Mouse (Mus musculus) lung, postnatal 4 days (tissue): ENCODE data around the gene Zfp113.
A peak's percentile ranks its signal among the peaks of the same experiment; 100 is the strongest.

ENCODE experiments used
- DNase-seq, 2 experiments: peaks; one replicate each; pipeline ENCODE4 v3.0.0; 2021

Gene Zfp113

DNA sequence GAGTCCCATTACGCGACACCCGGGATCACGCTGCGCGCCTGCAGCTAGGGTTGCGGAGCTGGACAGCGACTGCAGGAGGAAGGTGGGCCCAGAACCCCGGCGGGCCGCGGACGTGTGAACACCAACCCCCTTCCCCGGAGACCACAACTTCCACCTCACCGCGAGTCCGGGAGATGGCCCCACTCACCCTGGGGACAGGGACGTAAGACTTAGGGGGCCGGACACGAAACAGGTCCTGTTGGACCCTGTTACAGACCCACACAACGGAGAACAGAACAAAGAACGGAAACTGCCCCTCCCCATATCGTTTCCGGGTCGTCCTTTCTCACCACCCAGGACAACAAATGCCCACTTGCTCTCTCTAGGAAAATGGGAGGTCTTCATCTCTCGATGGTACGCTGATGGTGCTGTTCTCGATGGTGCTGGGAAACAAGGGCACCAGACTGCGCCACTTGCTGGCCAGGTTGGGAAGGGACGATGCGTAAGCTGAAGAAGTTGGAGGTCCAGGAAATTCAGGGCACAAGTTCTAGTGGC is at the start of gene Zfp113:
Gene Zfp113 (minus strand): TSS at position 302 of the 534 bp plus-strand sequence.
- peak; percentile 90 to 92 for DNase-seq

DNA sequence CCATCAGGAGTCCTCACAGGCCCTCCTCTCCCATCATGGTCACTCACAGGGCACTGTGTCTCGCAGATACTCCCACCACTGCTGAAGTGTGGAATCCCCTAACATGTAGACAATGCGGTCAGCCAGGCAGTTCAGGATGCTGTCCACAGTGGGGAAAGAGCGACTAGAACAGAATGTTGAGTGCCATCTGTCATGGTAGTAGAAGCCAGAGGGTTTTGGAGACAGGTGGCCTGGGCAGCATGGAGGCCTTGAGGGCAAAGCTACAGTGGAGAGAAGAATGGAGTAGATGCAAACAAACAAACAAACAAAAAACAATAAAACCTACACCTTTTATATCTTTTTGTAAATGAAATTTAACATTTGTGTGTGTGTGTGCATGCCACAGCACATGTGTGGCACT is 46.5 kb upstream of the Zfp113 start:
- DNase-seq = no peak

DNA sequence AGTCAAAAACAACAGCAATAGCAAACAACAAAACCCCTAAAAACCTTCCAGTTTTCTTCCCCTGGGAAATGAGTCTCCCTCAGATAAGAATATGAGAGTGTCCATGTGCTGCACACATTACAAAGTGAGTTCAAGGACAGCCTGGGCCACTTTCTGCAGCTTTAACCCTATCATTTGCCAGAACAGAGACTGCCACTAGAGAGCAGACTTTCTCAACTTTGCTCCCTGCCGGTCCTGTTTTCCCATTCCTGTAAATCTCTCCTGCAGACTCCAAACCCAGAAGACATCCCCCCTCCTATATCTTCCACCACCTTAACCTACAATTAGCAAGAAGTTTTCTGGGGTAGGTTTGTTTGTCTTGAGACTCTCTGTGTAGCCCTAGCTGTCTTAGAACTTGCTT is 44.0 kb upstream of the Zfp113 start:
- DNase-seq = no peak

- DNase-seq = no peak
Measured at GRCm38 (mm10) chr5:138195463-138195862, 39.9 kb upstream of the Zfp113 start.

GRCm38 (mm10) chr5:138194755-138195345 is 39.3 kb upstream of the Zfp113 start:
- peak; percentile 43 to 44 for DNase-seq

DNA sequence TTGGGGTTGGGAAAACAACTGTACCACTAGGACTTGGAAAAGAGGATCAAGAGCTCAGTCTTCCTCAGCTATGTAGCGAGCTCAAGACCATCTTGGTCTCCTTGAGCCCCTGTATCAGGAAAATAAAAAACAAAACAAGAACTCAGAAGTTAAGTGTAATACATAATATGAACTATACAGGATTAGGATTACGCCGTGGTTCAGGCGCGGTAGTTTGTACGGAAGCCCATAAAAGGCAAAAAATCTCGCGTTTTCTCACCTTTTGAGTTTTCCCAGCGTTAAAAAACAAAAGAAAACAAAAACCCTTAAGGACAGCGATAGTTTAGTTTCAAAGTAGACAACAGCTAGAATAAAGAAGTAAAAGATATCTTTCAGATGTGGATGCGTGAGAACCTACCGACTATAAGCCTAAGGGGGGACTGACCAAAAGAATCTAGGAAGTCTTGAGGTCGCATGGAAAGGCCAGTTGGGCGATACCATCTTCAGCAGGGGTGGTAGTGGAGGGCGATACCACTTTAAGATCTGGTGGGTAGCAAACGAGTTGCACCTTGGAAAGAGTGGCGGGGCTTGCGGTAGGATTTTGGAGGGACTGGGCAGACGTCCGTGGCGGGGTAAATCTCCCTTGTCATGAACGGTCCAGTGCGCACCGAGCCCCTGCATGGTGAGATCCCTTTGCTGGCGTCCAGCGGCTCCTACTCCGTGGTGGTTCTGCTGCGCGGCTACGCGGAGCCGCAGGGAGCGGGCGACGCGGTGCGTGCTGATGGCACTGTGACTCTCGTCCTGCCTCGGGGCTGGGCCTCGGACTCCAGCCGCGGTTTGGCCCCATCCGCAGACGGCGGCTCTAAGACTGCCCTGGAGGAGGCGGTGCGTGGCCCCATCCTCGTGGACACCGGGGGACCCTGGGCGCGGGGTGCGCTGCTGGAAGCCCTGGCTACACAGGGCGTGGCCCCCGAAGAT is 38.5 kb upstream of the Zfp113 start, which contains the start of gene Mblac1:
Gene Mblac1 (plus strand): TSS at position 544 of the 957 bp plus-strand sequence.
- peak; percentile 87 to 89 for DNase-seq

DNA sequence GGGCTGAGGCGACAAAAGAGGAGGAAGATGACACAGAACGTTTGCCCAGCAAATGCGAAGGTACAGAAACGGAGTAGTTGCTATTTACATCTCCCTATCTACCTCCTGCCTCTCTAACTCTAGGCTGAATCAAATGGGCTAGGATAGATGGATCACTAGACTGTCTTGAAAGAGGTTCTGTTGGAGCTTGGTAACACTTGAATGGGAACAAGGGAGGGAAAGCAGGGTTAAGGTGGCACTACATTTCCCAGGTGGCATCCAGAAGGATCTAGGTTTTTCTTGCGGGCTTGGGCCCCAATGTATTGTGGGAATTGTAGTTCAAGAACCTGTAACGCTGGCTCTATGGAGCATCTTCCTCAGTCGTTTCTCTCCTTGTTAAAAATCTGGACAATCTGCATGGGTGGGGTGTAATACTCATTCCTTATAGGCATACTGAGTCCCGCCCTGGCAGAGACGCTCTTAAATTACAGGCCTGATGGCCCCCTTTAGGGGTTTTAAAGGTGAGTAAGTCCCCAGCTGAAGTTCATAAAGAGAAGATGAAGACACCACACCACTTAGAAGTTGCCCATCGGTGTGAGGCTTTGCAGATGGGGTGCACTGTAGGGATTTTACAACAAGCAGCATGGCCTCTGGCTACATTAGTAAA is 32.2 kb upstream of the Zfp113 start:
- DNase-seq = peak; percentile 54 to 75

- peak; percentile 88 to 89 for DNase-seq
Measured at GRCm38 (mm10) chr5:138186950-138187638, 31.6 kb upstream of the Zfp113 start, which contains the start of the genes Taf6 and Cnpy4. Gene Taf6, minus strand, starts transcription at chr5:138187451. Gene Cnpy4, plus strand, starts transcription at chr5:138187485.

DNA sequence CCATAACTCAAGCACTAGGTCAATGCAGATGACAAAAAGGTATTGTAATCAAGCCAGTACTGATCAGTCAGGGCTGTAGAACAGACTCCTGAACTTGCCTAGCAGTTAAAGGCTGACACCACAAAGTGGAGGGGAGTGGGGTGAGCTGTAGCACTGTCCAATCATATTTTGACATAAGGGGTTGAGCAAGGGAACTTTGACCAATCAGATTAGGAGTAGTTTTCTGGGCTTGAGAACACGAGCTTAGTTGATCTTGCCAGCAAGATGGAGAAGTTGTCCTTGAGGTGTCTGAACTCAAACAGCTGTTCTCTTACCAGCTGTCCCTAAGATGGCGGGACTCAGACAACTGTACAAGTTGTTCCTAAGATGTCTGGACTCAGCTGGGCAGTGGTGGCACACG is 17.7 kb upstream of the Zfp113 start:
- no peak for DNase-seq

DNA sequence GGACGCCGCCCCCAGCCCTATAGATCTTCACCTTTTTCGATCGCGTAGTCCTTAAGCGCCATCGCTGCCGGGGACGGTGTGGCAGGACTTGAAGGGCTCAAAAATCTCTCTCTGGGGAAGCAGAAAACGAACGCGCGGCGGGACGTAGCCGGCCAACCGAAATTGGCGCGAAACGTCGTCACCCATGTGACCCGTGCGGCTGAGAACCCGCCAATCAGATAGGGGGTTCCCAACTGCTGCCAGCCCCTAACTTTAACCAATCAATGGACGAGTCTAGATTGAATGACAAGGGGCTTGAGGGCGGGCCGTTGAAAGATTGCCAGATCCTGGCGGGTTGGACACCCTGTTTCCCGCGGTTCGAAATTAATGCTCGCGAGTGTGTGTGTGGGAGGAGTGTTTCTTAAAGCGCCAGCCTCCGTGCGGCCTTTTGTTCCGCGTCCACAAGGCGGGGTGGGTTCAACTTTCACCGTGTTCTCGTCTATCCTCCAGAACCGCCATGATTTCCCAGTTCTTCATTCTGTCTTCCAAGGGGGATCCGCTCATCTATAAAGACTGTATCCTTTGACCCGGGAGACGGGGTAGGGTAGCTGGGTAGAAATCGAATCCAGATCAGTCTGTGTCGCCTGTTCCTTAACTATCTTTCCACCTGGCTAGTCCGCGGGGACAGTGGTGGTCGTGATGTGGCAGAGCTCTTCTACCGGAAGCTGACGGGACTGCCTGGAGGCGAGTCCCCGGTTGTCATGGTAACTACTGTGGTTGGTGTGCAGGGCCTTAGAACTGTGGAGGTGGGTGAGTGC is 16.3 kb upstream of the Zfp113 start, which contains the start of the genes Ap4m1 and Mcm7:
Gene Ap4m1 (plus strand): TSS at position 308 of the 797 bp plus-strand sequence.
Gene Mcm7 (minus strand): TSS at position 728 of the 797 bp plus-strand sequence.
- peak; percentile 99 for DNase-seq

DNA sequence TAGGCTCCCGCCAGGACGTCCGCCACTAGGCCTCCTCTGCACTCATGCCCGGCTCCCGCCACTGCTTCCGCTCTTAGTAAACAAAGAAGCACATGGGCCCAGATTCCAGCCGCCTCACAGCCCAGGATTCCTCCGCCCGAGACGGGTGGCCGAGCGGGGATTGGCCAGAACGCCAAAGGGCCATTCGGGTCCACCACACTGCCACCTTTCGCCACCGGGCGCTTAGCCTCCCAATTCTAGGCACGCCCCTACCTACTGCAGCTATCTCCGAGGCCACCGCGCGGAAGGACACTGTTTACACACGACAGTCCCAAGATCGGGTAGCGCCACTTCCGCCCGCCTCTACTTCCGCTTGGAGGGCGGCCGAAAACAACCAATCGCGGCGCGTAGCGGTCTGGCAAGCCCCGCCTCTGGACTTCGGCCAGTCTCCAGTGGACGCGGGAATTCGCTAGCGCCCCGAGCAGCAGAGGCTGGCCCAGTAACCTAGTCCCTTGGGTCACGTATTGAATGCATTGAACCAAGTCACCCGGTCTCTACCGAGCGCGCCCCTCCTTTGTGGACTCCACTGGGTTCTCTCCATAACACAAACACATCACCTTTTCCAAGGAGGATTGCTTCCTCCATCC is 15.5 kb upstream of the Zfp113 start:
- peak; percentile 98 for DNase-seq

DNA sequence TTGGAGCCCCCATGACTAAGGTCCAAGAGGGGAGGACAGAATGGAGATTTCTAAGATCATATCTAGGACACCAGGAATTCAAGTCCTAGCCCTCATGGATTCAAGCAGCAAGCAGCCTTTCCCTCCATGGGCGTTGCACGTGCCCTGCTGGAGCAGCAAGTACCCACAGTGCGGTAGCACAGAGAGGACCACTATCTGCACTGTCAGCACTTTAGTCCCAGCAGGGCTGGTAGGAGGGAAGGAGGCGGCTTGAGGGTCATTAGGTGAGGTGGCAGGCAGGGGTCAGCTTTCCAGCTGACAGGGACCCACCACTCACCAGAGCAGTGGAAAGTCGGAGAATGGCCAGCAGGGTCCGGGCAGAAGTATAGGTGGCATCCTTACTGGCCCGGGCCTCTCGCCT is 10.1 kb upstream of the Zfp113 start:
- no peak for DNase-seq

GRCm38 (mm10) chr5:138163610-138164009 is 8.1 kb upstream of the Zfp113 start:
- no peak for DNase-seq

- no peak for DNase-seq
Measured at GRCm38 (mm10) chr5:138163046-138163445, 7.5 kb upstream of the Zfp113 start.

DNA sequence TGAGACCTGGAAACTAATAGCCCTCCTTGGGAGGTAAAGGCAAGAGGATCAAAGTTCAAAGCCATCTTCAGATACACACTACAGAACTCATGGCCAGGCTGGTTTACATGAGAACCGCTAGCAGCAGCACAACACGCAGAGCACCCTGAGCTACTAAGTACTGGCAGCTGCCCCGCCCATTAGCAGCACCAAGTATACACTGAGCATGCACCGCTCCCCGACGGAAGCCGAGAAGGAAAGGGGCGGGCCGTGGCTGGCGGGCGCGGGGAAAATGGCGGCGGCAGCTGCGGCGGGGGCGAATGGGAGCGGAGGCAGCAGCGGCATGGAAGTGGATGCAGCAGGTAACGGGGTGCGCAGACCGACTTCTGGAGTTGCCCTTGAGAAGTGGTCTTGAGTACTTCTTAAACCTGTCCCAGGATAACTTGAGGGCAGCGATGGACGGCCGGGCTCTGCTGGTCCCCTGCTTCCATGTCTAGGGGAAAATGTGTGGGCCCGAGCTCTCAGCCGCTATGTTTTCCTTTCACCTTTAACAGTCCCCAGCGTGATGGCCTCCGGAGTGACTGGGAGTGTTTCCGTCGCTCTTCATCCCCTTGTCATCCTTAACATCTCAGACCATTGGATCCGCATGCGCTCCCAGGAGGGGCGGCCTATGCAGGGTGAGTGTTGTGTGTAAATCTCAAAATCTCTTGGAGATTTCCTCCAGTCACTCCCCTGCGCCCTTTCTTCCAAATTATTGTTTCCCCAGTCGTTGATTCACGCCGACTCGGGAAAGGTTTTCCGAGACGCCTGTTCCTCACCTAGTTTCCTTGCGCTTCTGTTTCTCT is 5.5 kb upstream of the Zfp113 start, which contains the start of gene Cops6:
Gene Cops6 (plus strand): TSS at position 230 of the 824 bp plus-strand sequence.
- DNase-seq = peak; percentile 95

- DNase-seq = no peak
Measured at GRCm38 (mm10) chr5:138160224-138160762, 4.7 kb upstream of the Zfp113 start.

DNA sequence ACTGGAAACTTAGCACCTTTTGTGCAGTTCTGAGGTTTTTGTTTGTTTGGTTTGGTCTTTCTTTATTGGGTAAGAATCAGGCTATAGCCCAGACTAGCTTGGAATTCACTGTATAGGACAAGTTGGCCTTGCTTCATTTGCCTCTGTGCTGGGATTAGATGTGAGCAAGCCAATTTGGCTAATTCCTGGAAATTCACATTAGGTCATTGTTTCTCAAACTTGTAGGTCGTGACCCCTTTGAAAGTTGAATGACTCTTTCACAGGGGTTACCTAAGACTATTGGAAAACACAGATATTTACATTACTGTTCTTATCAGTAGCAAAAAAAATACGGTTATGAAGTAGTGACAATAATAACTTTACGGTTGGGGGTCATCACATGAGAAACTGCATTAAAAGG is 1.2 kb downstream of the Zfp113 start:
- no peak for DNase-seq

DNA sequence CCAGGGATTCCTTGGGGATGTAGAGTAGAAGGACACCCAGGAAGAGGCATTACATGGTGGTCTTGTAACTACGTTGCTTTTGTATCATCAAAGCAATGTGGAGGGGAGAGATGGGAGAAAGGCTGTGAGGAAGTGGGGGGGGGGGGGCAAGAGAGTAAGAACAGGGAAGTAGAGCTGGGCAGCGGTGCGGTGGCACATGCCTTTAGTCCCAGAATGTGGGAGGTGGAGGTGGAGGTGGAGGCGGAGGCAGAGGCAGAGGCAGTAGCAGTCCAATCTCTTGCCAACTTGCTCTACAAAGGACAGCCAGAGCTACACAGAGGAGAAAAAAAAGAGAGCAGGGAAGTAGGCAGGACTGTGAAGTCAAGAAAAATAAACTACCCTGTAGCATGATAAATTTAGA is 17.0 kb downstream of the Zfp113 start:
- DNase-seq = no peak

DNA sequence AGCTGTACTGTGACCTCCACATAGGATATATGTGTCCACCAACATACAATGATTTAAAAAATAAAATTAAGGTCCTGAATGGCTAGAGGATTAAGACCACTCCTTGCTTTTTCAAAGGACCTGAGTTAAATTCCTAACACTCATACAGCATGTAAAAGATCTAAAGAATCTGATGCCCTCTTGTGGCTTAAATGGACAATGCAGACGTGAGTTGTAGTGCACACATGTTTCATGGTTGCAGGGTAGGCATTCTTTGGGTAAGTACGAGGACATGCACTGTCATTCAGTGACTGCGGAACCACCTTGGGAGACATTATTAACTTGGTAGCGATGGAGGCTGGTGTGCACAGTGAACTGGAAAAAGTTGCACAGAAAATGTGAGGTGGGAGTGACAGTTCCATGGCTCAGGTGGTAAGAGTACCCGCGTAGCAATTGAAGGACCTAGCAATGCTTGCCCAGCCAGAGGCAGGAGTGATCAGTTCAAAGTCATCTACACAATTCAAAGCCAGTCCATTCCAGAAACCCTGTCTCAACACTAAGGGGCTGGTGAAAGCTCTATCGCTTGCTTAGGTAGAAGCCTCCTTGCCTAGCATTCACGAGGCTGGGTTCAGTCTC is 17.5 kb downstream of the Zfp113 start:
- peak in 1 of 2 experiments; percentile 31 for DNase-seq
